Mouse (Mus musculus): ENCODE results near the gene Cers6.

The Cers6 gene

GRCm38 (mm10) chr2:69119718-69120117 lies 258.5 kb downstream of the Cers6 start:
- no peak for DNase-seq (ENCODE audit: low spot score)

DNA sequence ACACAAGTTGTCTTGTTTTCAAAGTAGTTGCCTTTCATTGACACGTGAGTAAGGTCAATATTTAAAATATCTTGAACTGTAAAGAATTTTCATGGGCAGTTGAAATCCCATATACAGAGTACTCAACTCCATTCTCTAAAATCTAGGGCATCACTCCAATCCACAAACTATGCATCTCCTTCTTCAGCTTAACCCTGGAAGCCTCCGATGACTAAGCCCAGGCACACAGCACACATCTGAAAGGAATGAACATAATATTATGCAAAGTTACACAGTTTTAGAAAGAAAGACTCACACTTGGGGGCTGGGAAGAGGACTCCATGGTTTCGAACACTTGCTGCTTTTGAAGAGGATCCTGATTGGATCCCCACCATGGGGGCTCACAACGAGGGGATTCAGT lies 260.4 kb downstream of the Cers6 start:
- no peak for DNase-seq (ENCODE audit: low spot score)

GRCm38 (mm10) chr2:69125425-69125824 lies 264.2 kb downstream of the Cers6 start:
- DNase-seq (ENCODE audit: low spot score) = no peak

DNA sequence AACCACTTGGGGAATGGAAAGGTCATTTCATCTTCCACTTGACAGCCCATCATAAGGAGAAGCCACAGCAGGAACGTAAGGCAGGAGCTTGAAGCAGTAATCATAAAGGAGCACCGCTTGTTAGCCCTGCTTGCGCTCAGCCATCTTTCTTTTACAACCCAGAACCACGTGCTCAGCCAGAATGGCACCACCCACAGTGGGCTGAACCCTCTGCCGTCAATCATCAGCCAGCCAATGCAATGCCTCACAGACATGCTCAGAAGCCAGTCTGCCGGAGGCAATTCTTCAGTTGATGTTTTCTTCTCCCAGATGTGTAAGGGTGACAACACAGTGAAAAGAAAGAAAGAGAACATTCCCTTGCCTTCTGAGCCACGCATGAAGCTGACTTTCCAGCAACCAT lies 267.1 kb downstream of the Cers6 start:
- DNase-seq (ENCODE audit: low spot score) = no peak

GRCm38 (mm10) chr2:69128921-69129395 lies 267.7 kb downstream of the Cers6 start:
- no peak for DNase-seq (ENCODE audit: low spot score)

DNA sequence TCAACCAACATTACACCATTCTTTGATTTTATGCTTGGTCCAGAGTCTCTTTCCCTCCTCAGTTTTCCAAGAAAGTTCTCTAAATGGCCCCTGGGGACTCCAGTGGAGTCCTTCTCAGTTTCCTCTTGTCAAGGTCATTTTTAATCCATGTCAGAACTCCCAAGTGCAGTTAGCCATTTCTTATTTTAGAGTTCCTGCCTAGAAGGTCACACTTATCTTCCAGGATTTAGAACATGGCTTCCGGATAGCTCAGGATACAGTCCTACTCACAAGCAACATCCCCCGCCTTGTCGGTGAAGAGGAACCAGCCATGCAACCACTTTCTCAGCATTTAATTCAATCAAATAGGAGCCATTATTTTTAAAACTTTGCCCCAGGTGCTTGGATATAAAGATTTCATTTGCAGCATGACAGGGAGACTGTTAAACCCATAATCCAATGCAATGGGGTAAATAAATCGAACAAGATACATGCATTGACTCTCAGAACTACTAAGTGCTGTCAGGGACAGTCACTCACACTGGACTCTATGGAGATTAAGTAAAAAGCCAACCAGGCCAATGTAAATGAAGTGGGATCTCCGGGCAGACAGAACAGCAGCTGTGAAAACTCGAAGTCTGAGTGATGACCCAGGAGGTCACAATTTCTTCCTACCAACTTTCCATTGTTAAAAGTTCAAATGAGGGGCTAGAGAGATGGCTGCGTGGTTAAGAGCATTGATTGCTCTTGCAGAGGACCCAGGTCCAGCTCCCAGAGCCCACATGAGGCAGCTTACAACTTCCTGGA lies 268.4 kb downstream of the Cers6 start:
- no peak for DNase-seq (ENCODE audit: low spot score)

- no peak for DNase-seq (ENCODE audit: low spot score)
Measured at GRCm38 (mm10) chr2:69132046-69132445, 270.8 kb downstream of the Cers6 start.

GRCm38 (mm10) chr2:69132488-69133040 lies 271.3 kb downstream of the Cers6 start:
- no peak for DNase-seq (ENCODE audit: low spot score)

- DNase-seq (ENCODE audit: low spot score) = no peak
Measured at GRCm38 (mm10) chr2:69134186-69134585, 272.9 kb downstream of the Cers6 start.

- DNase-seq (ENCODE audit: low spot score) = no peak
Measured at GRCm38 (mm10) chr2:69134937-69135336, 273.7 kb downstream of the Cers6 start.

GRCm38 (mm10) chr2:69135661-69136576 lies 274.7 kb downstream of the Cers6 start, which contains the start of gene Nostrin:
Gene Nostrin, plus strand, starts transcription at chr2:69135800.
- no peak for DNase-seq (ENCODE audit: low spot score)

GRCm38 (mm10) chr2:69137406-69138084 lies 276.3 kb downstream of the Cers6 start:
- no peak for DNase-seq (ENCODE audit: low spot score)

- no peak for DNase-seq (ENCODE audit: low spot score)
Measured at GRCm38 (mm10) chr2:69138759-69139158, 277.5 kb downstream of the Cers6 start.

GRCm38 (mm10) chr2:69140215-69140614 lies 279.0 kb downstream of the Cers6 start:
- DNase-seq (ENCODE audit: low spot score) = no peak

DNA sequence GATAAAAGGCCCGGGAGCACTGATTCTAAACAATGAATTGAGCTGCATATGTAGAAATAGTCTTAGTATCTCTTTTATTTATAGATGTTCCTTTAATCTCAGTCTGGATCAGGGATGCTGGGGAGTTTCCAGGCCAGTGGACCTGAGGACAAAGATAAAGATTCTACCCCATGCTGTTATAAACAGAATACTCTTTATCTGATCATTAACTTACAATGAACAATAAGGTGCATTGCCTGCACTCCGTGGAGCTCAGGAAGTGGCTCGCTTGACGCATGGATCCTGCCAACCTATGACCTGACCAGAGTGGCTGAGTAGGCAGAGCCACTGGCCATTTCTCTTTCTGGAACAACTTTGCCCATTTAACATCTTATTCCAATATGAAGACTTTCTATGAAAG lies 279.6 kb downstream of the Cers6 start:
- DNase-seq (ENCODE audit: low spot score) = no peak

DNA sequence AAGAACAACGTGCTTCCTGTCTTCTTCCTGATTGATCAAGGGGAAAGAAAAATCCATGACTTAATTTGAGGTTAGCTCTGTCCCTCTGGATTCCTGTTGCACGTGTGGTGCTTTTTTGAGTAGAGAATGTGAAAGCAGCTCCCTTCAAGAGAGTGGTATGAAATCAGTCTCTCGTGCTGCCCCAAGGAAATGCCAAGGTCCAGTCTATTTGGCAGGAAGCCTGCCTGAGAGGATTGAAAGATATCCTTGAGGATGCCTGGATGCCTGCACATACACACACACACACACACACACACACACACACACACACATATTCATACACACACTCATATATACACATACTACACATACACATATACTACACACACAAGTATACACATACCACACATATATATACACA lies 287.4 kb downstream of the Cers6 start:
- no peak for DNase-seq (ENCODE audit: low spot score)

- no peak for DNase-seq (ENCODE audit: low spot score)
Measured at GRCm38 (mm10) chr2:69149154-69149553, 287.9 kb downstream of the Cers6 start.

DNA sequence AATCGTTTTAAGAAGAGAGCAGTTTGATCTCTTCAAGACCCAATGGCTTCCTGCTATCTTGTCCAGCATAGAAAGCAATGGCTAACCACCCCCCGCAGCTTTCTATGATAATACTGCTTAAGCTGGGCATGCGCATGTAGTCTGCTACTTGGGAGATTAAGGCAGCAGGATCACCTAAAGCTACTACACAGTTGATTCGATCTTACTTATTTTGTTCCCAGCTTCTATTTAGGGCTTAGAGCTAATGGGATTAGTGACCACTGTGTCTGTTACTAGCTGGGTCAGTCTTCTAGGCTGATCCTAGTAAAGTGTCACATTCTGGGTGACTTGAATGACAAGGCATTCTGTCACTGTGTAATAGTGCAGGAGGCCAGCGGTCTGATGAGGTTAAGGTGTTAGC lies 289.6 kb downstream of the Cers6 start:
- DNase-seq (ENCODE audit: low spot score) = no peak

GRCm38 (mm10) chr2:69155861-69156260 lies 294.6 kb downstream of the Cers6 start:
- DNase-seq (ENCODE audit: low spot score) = no peak

DNA sequence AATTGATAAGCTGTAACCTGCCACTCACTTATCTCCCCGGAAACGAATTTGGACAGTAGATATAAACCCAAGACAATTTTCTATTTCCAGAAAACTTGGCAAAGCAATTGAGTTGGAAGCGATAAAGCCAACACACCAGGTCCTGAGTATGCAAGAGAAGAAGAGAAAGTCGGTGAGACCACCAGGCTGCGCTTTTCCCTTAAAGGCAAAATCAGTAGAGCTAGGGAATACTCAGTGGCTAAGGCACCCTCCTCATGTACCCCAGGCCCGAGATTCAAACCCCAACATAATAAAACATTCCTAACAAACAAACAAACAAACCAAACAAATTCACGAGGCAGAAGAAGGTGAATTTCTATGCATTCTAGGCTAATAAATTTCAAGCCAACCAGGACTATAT lies 295.0 kb downstream of the Cers6 start:
- DNase-seq (ENCODE audit: low spot score) = no peak

DNA sequence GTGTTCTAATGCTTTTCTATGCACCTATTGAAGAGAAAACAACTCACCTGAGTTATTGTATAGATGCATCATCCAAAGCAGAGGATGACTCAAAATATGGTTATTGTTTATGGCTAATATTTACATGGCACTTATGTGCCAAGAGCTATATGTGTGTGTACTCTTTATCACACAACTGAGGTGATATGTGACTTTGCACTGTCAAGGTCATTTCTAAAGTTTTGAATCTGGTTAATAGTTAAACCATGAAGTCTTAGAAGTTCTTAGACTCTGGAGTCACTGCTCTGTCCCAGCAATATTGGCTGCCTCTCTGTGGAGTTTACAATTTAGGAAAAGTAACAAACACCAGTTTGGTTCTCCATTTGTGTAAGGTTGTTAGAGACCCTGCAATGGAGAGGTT lies 297.7 kb downstream of the Cers6 start:
- DNase-seq (ENCODE audit: low spot score) = no peak

Data from left cerebral cortex, adult 11 months (tissue).